Mouse (Mus musculus): ENCODE measurements around the gene Tmem262. TPM values are rescaled to one million over a fixed set of nuclear protein-coding genes. Genes with fewer than 3 reads are reported as not detected.
A peak's percentile ranks its signal among the peaks of the same experiment; 100 is the strongest.

Gene Tmem262
- polyA plus RNA-seq, 1 experiment from 2014 or later, result not detected

GRCm38 (mm10) chr19:6126789-6127580 lies 47.2 kb downstream of the Tmem262 start:
- Histone ChIP-seq H3K4me1 (replicated peaks; ENCODE audit: control insufficient read depth, insufficient read depth, low read length) (peaks cover 7% of the 10 kb centered on the region), H3K4me3 (replicated peaks; ENCODE audit: low read length) (peak overlapping the region; percentile 56), H3K9me3 (ENCODE audit: control insufficient read depth, low read length) (no peaks in the 10 kb centered on the region), H3K4me2 (ENCODE audit: low read length) (peak overlapping the region; percentile 56), H3K27ac (ENCODE audit: low read length) (no peak overlapping the region), H3K36me3 (ENCODE audit: control insufficient read depth, insufficient read depth) (no peaks in the 10 kb centered on the region), H3K27me3 (replicated peaks; ENCODE audit: control insufficient read depth, insufficient read depth, low read length) (no peaks in the 10 kb centered on the region), H3K9ac (replicated peaks; ENCODE audit: low read depth, low read length) (peak overlapping the region; percentile 69; the same call in 1 of the 2 replicates)
- 76% methylated on average over 10 of the region's 10 CpGs for WGBS
- ATAC-seq, result no peak

GRCm38 (mm10) chr19:6127760-6128341 lies 48.0 kb downstream of the Tmem262 start, which contains the start of gene Snx15:
Gene Snx15, minus strand, starts transcription at chr19:6128304.
- peaks cover 7% of the 10 kb centered on the region for H3K4me1 ChIP-seq (replicated peaks; ENCODE audit: control insufficient read depth, insufficient read depth, low read length)
- ATAC-seq, result peak; percentile 96
- no peaks in the 10 kb centered on the region for H3K9me3 ChIP-seq (ENCODE audit: control insufficient read depth, low read length)
- peak within 1 kb of the TSS; percentile 56 for H3K4me2 ChIP-seq (ENCODE audit: low read length)
- H3K4me3 ChIP-seq (replicated peaks; ENCODE audit: low read length), result peak within 1 kb of the TSS; percentile 56
- WGBS, result under 1% methylated on average over 32 of the region's 32 CpGs
- H3K36me3 ChIP-seq (ENCODE audit: control insufficient read depth, insufficient read depth), result no peaks in the 10 kb centered on the region
- peak within 1 kb of the TSS; percentile 69 for H3K9ac ChIP-seq (replicated peaks; ENCODE audit: low read depth, low read length)
- no peaks in the 10 kb centered on the region for H3K27me3 ChIP-seq (replicated peaks; ENCODE audit: control insufficient read depth, insufficient read depth, low read length)
- peak within 1 kb of the TSS; percentile 85 for H3K27ac ChIP-seq (ENCODE audit: low read length)

Small RNA genes within 50 kb of the gene (microRNA-seq; reads per million reads assigned to microRNA genes)
- gene Mir6988, result 1.7 reads per million

Other genes starting within 250 kb of the Tmem262 start
- gene Frmd8, start 204.8 kb upstream of the Tmem262 start, polyA plus RNA-seq (2015; fragmentation: Nextera tagmentation; extraction: Ambion mirVana), result 20.9 and 21.5 TPM in 2 replicates
- gene Slc25a45, start 202.2 kb upstream of the Tmem262 start, polyA plus RNA-seq (2015; fragmentation: Nextera tagmentation; extraction: Ambion mirVana), result 1.5 and 2.0 TPM in 2 replicates
- 11.0 and 13.7 TPM in 2 replicates for gene Tigd3, start 185.9 kb upstream of the Tmem262 start, polyA plus RNA-seq (2015; fragmentation: Nextera tagmentation; extraction: Ambion mirVana)
- 124 and 126 TPM in 2 replicates for gene Dpf2, start 167.0 kb upstream of the Tmem262 start, polyA plus RNA-seq (2015; fragmentation: Nextera tagmentation; extraction: Ambion mirVana)
- gene Cdc42ep2, start 155.2 kb upstream of the Tmem262 start, polyA plus RNA-seq (2015; fragmentation: Nextera tagmentation; extraction: Ambion mirVana), result 11.1 and 12.4 TPM in 2 replicates
- gene Pola2, start 115.8 kb upstream of the Tmem262 start, polyA plus RNA-seq (2015; fragmentation: Nextera tagmentation; extraction: Ambion mirVana), result 31.9 and 34.2 TPM in 2 replicates
- not detected in 2 replicates for gene Slc22a20, start 93.9 kb upstream of the Tmem262 start, polyA plus RNA-seq (2015; fragmentation: Nextera tagmentation; extraction: Ambion mirVana)
- gene Capn1, start 64.1 kb upstream of the Tmem262 start, polyA plus RNA-seq (2015; fragmentation: Nextera tagmentation; extraction: Ambion mirVana), result 1.3 and 2.2 TPM in 2 replicates
- 22.6 and 30.3 TPM in 2 replicates for gene Syvn1, start 33.5 kb upstream of the Tmem262 start, polyA plus RNA-seq (2015; fragmentation: Nextera tagmentation; extraction: Ambion mirVana)
- 65.0 and 74.0 TPM in 2 replicates for gene Mrpl49, start 22.2 kb upstream of the Tmem262 start, polyA plus RNA-seq (2015; fragmentation: Nextera tagmentation; extraction: Ambion mirVana)
- 493 and 512 TPM in 2 replicates for gene Fau, start 22.2 kb upstream of the Tmem262 start, polyA plus RNA-seq (2015; fragmentation: Nextera tagmentation; extraction: Ambion mirVana)
- gene Znhit2, start 18.8 kb upstream of the Tmem262 start, polyA plus RNA-seq (2015; fragmentation: Nextera tagmentation; extraction: Ambion mirVana), result 30.1 and 31.0 TPM in 2 replicates
- 34.0 and 41.3 TPM in 2 replicates for gene Tm7sf2, start 11.7 kb upstream of the Tmem262 start, polyA plus RNA-seq (2015; fragmentation: Nextera tagmentation; extraction: Ambion mirVana)
- gene Vps51, start 2.8 kb upstream of the Tmem262 start, polyA plus RNA-seq (2015; fragmentation: Nextera tagmentation; extraction: Ambion mirVana), result 85.9 and 88.5 TPM in 2 replicates
- gene Gm28374, start 2.2 kb downstream of the Tmem262 start, polyA plus RNA-seq (2015; fragmentation: Nextera tagmentation; extraction: Ambion mirVana), result 2.1 and 3.1 TPM in 2 replicates
- 83.3 and 85.7 TPM in 2 replicates for gene Zfpl1, start 4.9 kb downstream of the Tmem262 start, polyA plus RNA-seq (2015; fragmentation: Nextera tagmentation; extraction: Ambion mirVana)
- 16.5 and 16.7 TPM in 2 replicates for gene Cdca5, start 5.0 kb downstream of the Tmem262 start, polyA plus RNA-seq (2015; fragmentation: Nextera tagmentation; extraction: Ambion mirVana)
- not detected in 2 replicates for gene AC131692.1, start 14.4 kb downstream of the Tmem262 start, polyA plus RNA-seq (2015; fragmentation: Nextera tagmentation; extraction: Ambion mirVana)
- gene Naaladl1, start 25.7 kb downstream of the Tmem262 start, polyA plus RNA-seq (2015; fragmentation: Nextera tagmentation; extraction: Ambion mirVana), result 0.35 and 0.58 TPM in 2 replicates
- gene Sac3d1, start 38.6 kb downstream of the Tmem262 start, polyA plus RNA-seq (2015; fragmentation: Nextera tagmentation; extraction: Ambion mirVana), result 46.4 and 50.5 TPM in 2 replicates
- gene Snx15, start 48.3 kb downstream of the Tmem262 start, polyA plus RNA-seq (2015; fragmentation: Nextera tagmentation; extraction: Ambion mirVana), result 40.3 and 50.1 TPM in 2 replicates
- not detected in 2 replicates for gene Batf2, start 61.0 kb downstream of the Tmem262 start, polyA plus RNA-seq (2015; fragmentation: Nextera tagmentation; extraction: Ambion mirVana)
- 69.9 and 92.6 TPM in 2 replicates for gene Arl2, start 61.5 kb downstream of the Tmem262 start, polyA plus RNA-seq (2015; fragmentation: Nextera tagmentation; extraction: Ambion mirVana)
- gene Majin, start 104.4 kb downstream of the Tmem262 start, polyA plus RNA-seq (2015; fragmentation: Nextera tagmentation; extraction: Ambion mirVana), result not detected in 2 replicates
- not detected in 2 replicates for gene Gpha2, start 146.3 kb downstream of the Tmem262 start, polyA plus RNA-seq (2015; fragmentation: Nextera tagmentation; extraction: Ambion mirVana)
- gene Ppp2r5b, start 155.8 kb downstream of the Tmem262 start, polyA plus RNA-seq (2015; fragmentation: Nextera tagmentation; extraction: Ambion mirVana), result 106 and 117 TPM in 2 replicates
- 11.2 and 13.1 TPM in 2 replicates for gene Atg2a, start 161.6 kb downstream of the Tmem262 start, polyA plus RNA-seq (2015; fragmentation: Nextera tagmentation; extraction: Ambion mirVana)
- gene Ehd1, start 196.7 kb downstream of the Tmem262 start, polyA plus RNA-seq (2015; fragmentation: Nextera tagmentation; extraction: Ambion mirVana), result 105 and 106 TPM in 2 replicates
- gene Cdc42bpg, start 226.4 kb downstream of the Tmem262 start, polyA plus RNA-seq (2015; fragmentation: Nextera tagmentation; extraction: Ambion mirVana), result 0.52 and 1.1 TPM in 2 replicates